Mouse (Mus musculus) midbrain, postnatal 0 days (tissue): ENCODE measurements around the gene Hivep3. TPM values are rescaled to one million over a fixed set of nuclear protein-coding genes. Genes with fewer than 3 reads are reported as not detected.

Experiments used
- ATAC-seq: fragments of 200-750 bp; cut with Nextera tagmentation; 2 replicates; pipeline ENCODE4 v1.8.0; 2017; ENCODE audit warnings: moderate number of reproducible peaks, mild to moderate bottlenecking, moderate TSS enrichment, moderate library complexity; ENCODE audit not compliant: low FRiP score
- DNase-seq: peaks from one replicate; pipeline ENCODE4 v3.0.0-alpha.2; 2015; ENCODE audit warnings: low spot score
- H3K27ac ChIP-seq: fragments of 300-500 bp; sonication (generic); 2 replicates; pipeline ENCODE4 v1.5.1; 2014; ENCODE audit warnings: low read depth, mild to moderate bottlenecking, low read length, mixed read lengths
- H3K27me3 ChIP-seq: fragments of 300-500 bp; sonication (generic); 2 replicates; pipeline ENCODE4 v1.6.1; 2014; ENCODE audit warnings: low read length, control low read depth, mixed read lengths; ENCODE audit not compliant: insufficient read depth
- H3K36me3 ChIP-seq: fragments of 300-500 bp; sonication (generic); 2 replicates; pipeline ENCODE4 v1.6.1; 2014; ENCODE audit warnings: low read length, control low read depth, mixed read lengths; ENCODE audit not compliant: insufficient read depth
- H3K4me1 ChIP-seq: fragments of 300-500 bp; sonication (generic); 2 replicates; pipeline ENCODE4 v1.6.1; 2014; ENCODE audit warnings: mild to moderate bottlenecking, control low read depth, antibody characterized with exemption, low read length, mixed read lengths; ENCODE audit not compliant: insufficient read depth
- H3K4me2 ChIP-seq: fragments of 300-500 bp; sonication (generic); 2 replicates; pipeline ENCODE4 v1.6.1; 2014; ENCODE audit warnings: low read depth, mild to moderate bottlenecking, low read length, mixed read lengths; ENCODE audit not compliant: poor library complexity, severe bottlenecking
- H3K4me3 ChIP-seq: fragments of 300-500 bp; sonication (generic); 2 replicates; pipeline ENCODE4 v1.5.1; 2014; ENCODE audit warnings: low read depth, mild to moderate bottlenecking, low read length, moderate library complexity
- H3K9ac ChIP-seq: fragments of 300-500 bp; sonication (generic); replicated peaks from 2 replicates; pipeline ENCODE4 v1.6.1; 2014; ENCODE audit warnings: mild to moderate bottlenecking, low read length, moderate library complexity, mixed read lengths; ENCODE audit not compliant: poor library complexity, severe bottlenecking
- H3K9me3 ChIP-seq: fragments of 300-500 bp; sonication (generic); 2 replicates; pipeline ENCODE4 v1.6.1; 2016; ENCODE audit warnings: low read length, control low read depth
- CTCF ChIP-seq: IDR thresholded peaks from 2 replicates; pipeline ENCODE4 v1.5.1; 2016; ENCODE audit warnings: antibody characterized with exemption, mild to moderate bottlenecking
- WGBS: fragments of 180-500 bp; shearing (Covaris S2); extraction: QIAGEN DNeasy Blood & Tissue Kit; methylation state at CpG from one replicate; pipeline ENCODE4 v1.1.7; 2014; 5-methylcytosine and 5-hydroxymethylcytosine counted together
- polyA plus RNA-seq: library from polyadenylated mRNA; unstranded; fragments of >200 nt; fragmentation: Nextera tagmentation; extraction: Ambion mirVana; gene quantifications from 2 replicates; pipeline ENCODE4 v1.2.1, GENCODE M21; 2015
- total RNA-seq: library from RNA; depleted of rRNA; stranded (reverse); fragments of >200 nt; gene quantifications from 2 replicates; pipeline ENCODE4 v1.2.3, GENCODE M21; 2014; rRNA removed

The Hivep3 gene
- total and polyA plus RNA-seq, 2 experiments from 2014 or later, result 16.5 to 18.3 TPM

DNA sequence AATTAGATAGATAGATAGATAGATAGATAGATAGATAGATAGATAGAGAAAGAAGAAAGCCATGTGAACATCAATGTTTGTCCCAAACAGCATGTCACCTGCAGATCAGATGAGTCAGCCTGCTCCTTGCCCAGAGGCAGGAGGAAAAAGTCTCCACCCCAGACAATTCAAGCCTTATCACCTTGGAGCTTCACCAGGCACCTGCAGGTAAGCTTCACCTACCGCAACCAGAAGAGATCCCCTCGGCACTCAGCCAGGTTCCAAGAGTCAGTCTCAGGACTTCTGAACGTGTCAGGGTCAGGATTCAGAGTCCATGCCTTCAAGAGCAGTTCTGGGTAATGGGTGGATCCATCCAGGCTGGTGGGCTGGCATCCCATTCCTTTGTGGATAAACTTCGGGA lies 445.5 kb downstream of the Hivep3 start:
- no peak for TF ChIP-seq CTCF

GRCm38 (mm10) chr4:120180535-120180934 lies 447.0 kb downstream of the Hivep3 start:
- ATAC-seq, result no peak
- no peak for TF ChIP-seq CTCF
- no peaks in the 10 kb centered on the region for H3K4me1 ChIP-seq

More for the DNA sequence above, 445.5 kb downstream of the Hivep3 start:
- Histone ChIP-seq H3K4me2 (no peak overlapping the region), H3K27ac (no peak overlapping the region), H3K9me3 (no peaks in the 10 kb centered on the region), H3K4me1 (no peaks in the 10 kb centered on the region), H3K27me3 (no peaks in the 10 kb centered on the region), H3K9ac (no peak overlapping the region), H3K36me3 (no peaks in the 10 kb centered on the region), H3K4me3 (no peak overlapping the region)
- DNase-seq (no peak), ATAC-seq (no peak)
- WGBS, result 76% methylated on average over 4 of the region's 4 CpGs

GRCm38 (mm10) chr4:120184374-120184991 lies 450.9 kb downstream of the Hivep3 start:
- TF ChIP-seq CTCF, result no peak
- DNase-seq, result no peak
- H3K4me3 ChIP-seq, result no peak overlapping the region
- H3K9ac ChIP-seq, result no peak overlapping the region
- ATAC-seq, result no peak
- no peak overlapping the region for H3K27ac ChIP-seq
- no peaks in the 10 kb centered on the region for H3K36me3 ChIP-seq
- H3K4me2 ChIP-seq, result no peak overlapping the region
- WGBS, result 24% methylated on average over 5 of the region's 5 CpGs
- H3K9me3 ChIP-seq, result no peaks in the 10 kb centered on the region
- peaks cover 3% of the 10 kb centered on the region; the same call in 1 of the 2 replicates for H3K27me3 ChIP-seq
- no peaks in the 10 kb centered on the region for H3K4me1 ChIP-seq

More at GRCm38 (mm10) chr4:120180535-120180934, 447.0 kb downstream of the Hivep3 start:
- Histone ChIP-seq H3K9ac (no peak overlapping the region), H3K9me3 (no peaks in the 10 kb centered on the region), H3K4me2 (no peak overlapping the region), H3K36me3 (no peaks in the 10 kb centered on the region), H3K4me3 (no peak overlapping the region), H3K27ac (no peak overlapping the region), H3K27me3 (no peaks in the 10 kb centered on the region)
- no peak for DNase-seq

GRCm38 (mm10) chr4:120186441-120186840 lies 452.9 kb downstream of the Hivep3 start:
- Histone ChIP-seq H3K4me1 (no peaks in the 10 kb centered on the region), H3K4me3 (no peak overlapping the region), H3K27me3 (peaks cover 3% of the 10 kb centered on the region; the same call in 1 of the 2 replicates), H3K4me2 (no peak overlapping the region), H3K9me3 (no peaks in the 10 kb centered on the region), H3K27ac (no peak overlapping the region), H3K9ac (no peak overlapping the region), H3K36me3 (no peaks in the 10 kb centered on the region)
- ATAC-seq (no peak), DNase-seq (no peak)
- TF ChIP-seq CTCF, result no peak
- 85% methylated on average over 1 of the region's 1 CpGs for WGBS

- Histone ChIP-seq H3K9me3 (no peaks in the 10 kb centered on the region), H3K36me3 (no peaks in the 10 kb centered on the region), H3K4me2 (no peak overlapping the region), H3K27me3 (peaks cover 3% of the 10 kb centered on the region; the same call in 1 of the 2 replicates), H3K27ac (no peak overlapping the region), H3K9ac (no peak overlapping the region), H3K4me3 (no peak overlapping the region), H3K4me1 (no peaks in the 10 kb centered on the region)
- 14% methylated on average over 4 of the region's 4 CpGs for WGBS
- DNase-seq (no peak), ATAC-seq (no peak)
- peak; percentile 52 for TF ChIP-seq CTCF
Measured at GRCm38 (mm10) chr4:120186934-120187333, 453.4 kb downstream of the Hivep3 start.

Other genes starting within 250 kb of the Hivep3 start
- gene Rimkla, start 241.2 kb upstream of the Hivep3 start, total RNA-seq, result 37.1 and 45.3 TPM in 2 replicates
- 25.3 and 25.8 TPM in 2 replicates for gene Rimkla, start 241.2 kb upstream of the Hivep3 start, polyA plus RNA-seq
- gene Foxj3, start 196.8 kb upstream of the Hivep3 start, total RNA-seq, result 39.1 and 46.0 TPM in 2 replicates
- gene Foxj3, start 196.8 kb upstream of the Hivep3 start, polyA plus RNA-seq, result 21.3 and 26.4 TPM in 2 replicates
- 19.0 and 27.4 TPM in 2 replicates for gene Frg2f1, start 194.3 kb upstream of the Hivep3 start, total RNA-seq
- 15.9 and 16.1 TPM in 2 replicates for gene Frg2f1, start 194.3 kb upstream of the Hivep3 start, polyA plus RNA-seq
- gene Guca2a, start 96.1 kb upstream of the Hivep3 start, total RNA-seq, result not detected in 2 replicates
- not detected in 2 replicates for gene Guca2a, start 96.1 kb upstream of the Hivep3 start, polyA plus RNA-seq
- gene Guca2b, start 74.8 kb upstream of the Hivep3 start, total RNA-seq, result not detected in 2 replicates
- not detected in 2 replicates for gene Guca2b, start 74.8 kb upstream of the Hivep3 start, polyA plus RNA-seq